Mouse (Mus musculus) spleen, postnatal 14 days (tissue): ENCODE measurements around the gene Gm10382.
A peak's percentile ranks its signal among the peaks of the same experiment; 100 is the strongest.
"Not testable (repeated sequence)": the region's sequence is repeated elsewhere in the genome, so short reads cannot be mapped to it uniquely, and the experiment has no call there.

ENCODE experiments used
- DNase-seq, 2 experiments: peaks; one replicate each; pipeline ENCODE4 v3.0.0; 2021 to 2022; ENCODE audit warnings: low spot score in 2 of 2

Gm10382 gene

GRCm38 (mm10) chr5:125370950-125371693, 18.0 kb upstream of the Gm10382 start:
- DNase-seq, result no peak

GRCm38 (mm10) chr5:125372027-125372426, 17.1 kb upstream of the Gm10382 start:
- DNase-seq, result no peak

- no peak for DNase-seq
Observed at GRCm38 (mm10) chr5:125375871-125376270, 13.3 kb upstream of the Gm10382 start.

- no peak for DNase-seq
Observed at GRCm38 (mm10) chr5:125377214-125377613, 11.9 kb upstream of the Gm10382 start.

GRCm38 (mm10) chr5:125378919-125379318, 10.2 kb upstream of the Gm10382 start:
- no peak for DNase-seq

- no peak for DNase-seq
Observed at GRCm38 (mm10) chr5:125381954-125382672, 7.0 kb upstream of the Gm10382 start.

- DNase-seq, result peak in 1 of 2 experiments; percentile 34
Observed at GRCm38 (mm10) chr5:125382673-125383558, 6.2 kb upstream of the Gm10382 start.

GRCm38 (mm10) chr5:125383637-125384420, 5.3 kb upstream of the Gm10382 start:
- DNase-seq, result no peak

- DNase-seq, result no peak
Observed at GRCm38 (mm10) chr5:125384512-125385214, 4.5 kb upstream of the Gm10382 start.

GRCm38 (mm10) chr5:125385215-125385940, 3.7 kb upstream of the Gm10382 start:
- DNase-seq, result no peak

- not testable (repeated sequence) for DNase-seq
Observed at GRCm38 (mm10) chr5:125387295-125387694, 1.8 kb upstream of the Gm10382 start.

GRCm38 (mm10) chr5:125388358-125389092, 597 bp upstream of the Gm10382 start:
- DNase-seq, result no peak

- DNase-seq, result peak; percentile 75 to 85
Observed at GRCm38 (mm10) chr5:125389579-125390441, 688 bp downstream of the Gm10382 start, which contains the start of gene Ubc. Gene Ubc, minus strand, starts transcription at chr5:125390202.

- DNase-seq, result no peak
Observed at GRCm38 (mm10) chr5:125390906-125391477, 1.9 kb downstream of the Gm10382 start.

GRCm38 (mm10) chr5:125391609-125392008, 2.5 kb downstream of the Gm10382 start:
- no peak for DNase-seq

GRCm38 (mm10) chr5:125392176-125392575, 3.1 kb downstream of the Gm10382 start:
- not testable (repeated sequence) for DNase-seq

GRCm38 (mm10) chr5:125392618-125392976, 3.5 kb downstream of the Gm10382 start:
- no peak for DNase-seq
